Mouse (Mus musculus): ENCODE data around the gene Tmem62.

GRCm38 (mm10) chr2:120977926-120978692 is 1.3 kb downstream of the Tmem62 start:
- TF ChIP-seq POLR2A (IDR thresholded peaks at IDR 0.05; ENCODE audit: borderline replicate concordance, extremely low read depth, low read depth, low read length) (no peak), CTCF (IDR thresholded peaks at IDR 0.05; ENCODE audit: insufficient read depth, low read length) (no peak)
